Mouse (Mus musculus) kidney, postnatal 0 days (tissue): ENCODE results near the gene Polk. TPM values are rescaled to one million over a fixed set of nuclear protein-coding genes. Genes with fewer than 3 reads are reported as not detected.
A peak's percentile ranks its signal among the peaks of the same experiment; 100 is the strongest.

Experiments used
- ATAC-seq: fragments of 200-750 bp; cut with Nextera tagmentation; replicated peaks from 2 replicates; pipeline ENCODE4 v1.8.0; 2017; ENCODE audit warnings: low read depth, moderate number of reproducible peaks, moderate TSS enrichment, moderate library complexity; ENCODE audit not compliant: low FRiP score
- DNase-seq: peaks from one replicate; pipeline ENCODE4 v3.0.0-alpha.2; 2016; ENCODE audit warnings: low spot score
- H3K27ac ChIP-seq: fragments of 300-500 bp; sonication (generic); 2 replicates; pipeline ENCODE4 v1.5.1; 2014; ENCODE audit warnings: mild to moderate bottlenecking
- H3K27me3 ChIP-seq: fragments of 300-500 bp; sonication (generic); 2 replicates; pipeline ENCODE4 v1.6.1; 2014; ENCODE audit warnings: low read length, mixed read lengths; ENCODE audit not compliant: insufficient read depth
- H3K36me3 ChIP-seq: fragments of 300-500 bp; sonication (generic); 2 replicates; pipeline ENCODE4 v1.6.1; 2014; ENCODE audit warnings: low read length, mixed read lengths; ENCODE audit not compliant: insufficient read depth
- H3K4me1 ChIP-seq: fragments of 300-500 bp; sonication (generic); replicated peaks from 2 replicates; pipeline ENCODE4 v1.6.1; 2014; ENCODE audit warnings: antibody characterized with exemption, low read length, mixed read lengths; ENCODE audit not compliant: insufficient read depth
- H3K4me2 ChIP-seq: fragments of 300-500 bp; sonication (generic); 2 replicates; pipeline ENCODE4 v1.6.1; 2014; ENCODE audit warnings: mild to moderate bottlenecking, low read length, moderate library complexity, mixed read lengths
- H3K4me3 ChIP-seq: fragments of 300-500 bp; sonication (generic); replicated peaks from 2 replicates; pipeline ENCODE4 v1.5.1; 2014; ENCODE audit warnings: low read depth, low read length
- H3K9ac ChIP-seq: fragments of 300-500 bp; sonication (generic); 2 replicates; pipeline ENCODE4 v1.6.1; 2014; ENCODE audit warnings: low read depth, low read length
- H3K9me3 ChIP-seq: fragments of 300-500 bp; sonication (generic); replicated peaks from 2 replicates; pipeline ENCODE4 v1.6.1; 2016; ENCODE audit warnings: low read length, inconsistent platforms, mixed read lengths
- CTCF ChIP-seq: IDR thresholded peaks from 2 replicates; pipeline ENCODE4 v1.5.1; 2016; ENCODE audit warnings: antibody characterized with exemption, low read depth, mild to moderate bottlenecking, moderate library complexity
- WGBS: fragments of 180-500 bp; shearing (Covaris S2); extraction: QIAGEN DNeasy Blood & Tissue Kit; methylation state at CpG from one replicate; pipeline ENCODE4 v1.1.7; 2014; 5-methylcytosine and 5-hydroxymethylcytosine counted together
- polyA plus RNA-seq: library from polyadenylated mRNA; unstranded; fragments of >200 nt; fragmentation: Nextera tagmentation; extraction: Ambion mirVana; gene quantifications from 2 replicates; pipeline ENCODE4 v1.2.1, GENCODE M21; 2015

Gene Polk
- polyA plus RNA-seq, 1 experiment from 2014 or later = 4.1 TPM

DNA sequence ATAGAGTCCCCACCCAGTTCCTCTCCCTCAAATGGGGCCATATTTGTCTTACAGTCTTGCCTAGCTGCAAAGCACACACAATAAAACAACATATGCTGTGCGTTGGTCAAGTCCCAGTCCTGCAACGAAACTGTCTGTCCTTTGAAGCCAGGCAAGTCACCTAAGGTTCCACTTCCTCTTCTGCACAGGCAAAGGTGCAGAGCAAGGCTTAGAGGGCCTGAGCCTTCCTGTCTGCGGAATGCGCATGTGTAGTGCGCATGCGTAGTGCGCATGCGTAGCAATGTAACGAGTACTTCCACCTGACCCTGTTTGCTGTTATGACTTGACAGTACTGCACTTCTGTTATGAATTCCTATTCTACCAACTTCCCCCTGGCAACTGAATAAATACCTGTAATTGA lies 26.1 kb downstream of the Polk start:
- Histone ChIP-seq H3K36me3 (no peaks in the 10 kb centered on the region; the same call in 1 of the 2 replicates), H3K4me1 (no peaks in the 10 kb centered on the region), H3K4me3 (no peak overlapping the region), H3K9ac (no peak overlapping the region), H3K4me2 (no peak overlapping the region), H3K27me3 (no peaks in the 10 kb centered on the region), H3K9me3 (no peaks in the 10 kb centered on the region; the same call in 1 of the 2 replicates), H3K27ac (no peak overlapping the region)
- 94% methylated on average over 9 of the region's 9 CpGs for WGBS
- TF ChIP-seq CTCF = no peak
- no peak for DNase-seq
- ATAC-seq = no peak

DNA sequence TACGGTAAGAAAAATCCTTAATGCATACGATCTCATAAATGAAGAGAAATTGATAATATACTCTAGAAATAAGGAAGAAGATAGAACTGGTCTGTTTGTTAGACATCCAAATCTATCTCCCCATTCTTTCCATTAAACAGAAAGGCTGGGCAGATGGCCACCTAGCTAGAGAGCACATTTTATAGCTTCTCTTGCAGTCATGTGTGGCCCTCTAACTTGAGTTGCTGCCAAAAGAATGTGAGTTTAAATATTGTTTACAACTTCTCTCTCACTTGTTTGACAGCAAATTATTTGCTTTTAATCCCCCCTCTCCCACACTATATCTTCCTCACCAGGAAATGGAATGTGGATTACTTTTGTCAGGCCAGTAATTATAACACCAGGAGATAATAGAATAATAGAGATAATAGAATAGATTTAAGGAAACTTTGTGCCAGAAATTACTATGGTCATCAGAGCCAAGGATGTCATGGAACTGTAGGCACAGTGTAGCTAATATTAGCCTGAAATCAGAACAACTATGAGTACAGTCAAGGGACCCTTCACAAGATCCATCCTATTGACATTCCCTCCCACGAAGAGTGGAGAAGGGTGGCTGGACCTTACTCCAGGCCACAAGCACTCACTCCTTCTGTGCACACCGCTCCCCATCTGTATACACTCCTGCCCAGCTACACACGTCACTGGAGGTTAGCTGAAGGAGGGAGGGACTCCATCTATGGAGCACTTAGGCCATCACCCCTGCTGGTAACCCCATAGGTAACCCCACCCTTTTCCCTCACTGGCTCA lies 28.0 kb downstream of the Polk start:
- peak; percentile 64 for DNase-seq

DNA sequence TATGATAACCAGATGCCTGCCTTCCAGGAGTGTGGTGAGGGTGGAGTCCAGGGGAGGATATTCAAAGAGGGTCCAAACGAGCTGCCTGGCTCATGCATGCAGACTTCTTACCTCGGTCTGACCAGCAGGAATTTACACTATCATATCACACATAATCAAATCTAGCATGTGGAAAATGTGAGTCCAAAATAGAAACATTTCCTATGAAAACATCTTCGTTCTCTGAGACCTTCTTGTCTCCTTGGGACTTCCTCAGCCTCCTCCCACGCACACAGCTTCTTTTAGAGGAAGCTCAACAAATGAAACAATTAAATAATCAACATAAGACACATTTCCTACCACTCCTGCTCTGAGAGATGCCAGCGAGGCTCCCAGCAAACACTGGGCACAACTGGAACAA lies 30.5 kb downstream of the Polk start:
- no peak for TF ChIP-seq CTCF
- H3K4me1 ChIP-seq = no peaks in the 10 kb centered on the region; the same call in 1 of the 2 replicates
- 34% methylated on average over 5 of the region's 5 CpGs for WGBS
- no peaks in the 10 kb centered on the region; the same call in 1 of the 2 replicates for H3K9me3 ChIP-seq
- no peaks in the 10 kb centered on the region for H3K27me3 ChIP-seq
- no peak for ATAC-seq
- H3K27ac ChIP-seq = no peak overlapping the region
- no peak overlapping the region for H3K9ac ChIP-seq
- DNase-seq = peak; percentile 34
- no peak overlapping the region for H3K4me2 ChIP-seq
- no peak overlapping the region for H3K4me3 ChIP-seq
- H3K36me3 ChIP-seq = no peaks in the 10 kb centered on the region; the same call in 1 of the 2 replicates

More for the DNA sequence above, 28.0 kb downstream of the Polk start:
- TF ChIP-seq CTCF = no peak
- 79% methylated on average over 5 of the region's 5 CpGs for WGBS
- Histone ChIP-seq H3K9ac (no peak overlapping the region), H3K4me1 (no peaks in the 10 kb centered on the region; the same call in 1 of the 2 replicates), H3K27ac (no peak overlapping the region), H3K4me2 (no peak overlapping the region), H3K4me3 (no peak overlapping the region), H3K27me3 (no peaks in the 10 kb centered on the region), H3K36me3 (no peaks in the 10 kb centered on the region; the same call in 1 of the 2 replicates), H3K9me3 (no peaks in the 10 kb centered on the region; the same call in 1 of the 2 replicates)
- no peak for ATAC-seq

DNA sequence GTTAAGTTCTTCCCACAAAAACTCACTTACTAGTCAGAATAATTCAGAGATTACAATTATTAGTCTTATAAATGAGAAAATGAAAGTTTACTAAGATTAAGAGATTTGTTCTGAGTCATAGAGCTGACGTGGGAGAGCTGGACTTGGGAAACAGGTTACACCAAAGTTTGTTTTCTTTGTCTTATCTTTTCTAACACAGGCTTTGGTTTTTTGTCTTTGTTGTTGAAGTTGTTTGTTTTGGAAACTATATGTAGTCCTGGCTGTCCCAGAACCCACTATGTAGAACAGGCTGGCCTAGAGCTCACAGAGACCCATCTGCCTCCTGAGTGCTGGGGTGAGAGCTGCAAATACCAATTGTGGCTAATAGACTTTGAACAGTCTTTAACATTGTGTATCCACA lies 31.1 kb downstream of the Polk start:
- TF ChIP-seq CTCF = no peak
- WGBS = 64% methylated on average over 1 of the region's 1 CpGs
- H3K4me1 ChIP-seq = no peaks in the 10 kb centered on the region; the same call in 1 of the 2 replicates
- no peak overlapping the region for H3K27ac ChIP-seq
- no peak overlapping the region for H3K4me3 ChIP-seq
- H3K27me3 ChIP-seq = no peaks in the 10 kb centered on the region
- no peaks in the 10 kb centered on the region; the same call in 1 of the 2 replicates for H3K9me3 ChIP-seq
- DNase-seq = no peak
- no peak overlapping the region for H3K9ac ChIP-seq
- no peak for ATAC-seq
- no peaks in the 10 kb centered on the region; the same call in 1 of the 2 replicates for H3K36me3 ChIP-seq
- H3K4me2 ChIP-seq = no peak overlapping the region

DNA sequence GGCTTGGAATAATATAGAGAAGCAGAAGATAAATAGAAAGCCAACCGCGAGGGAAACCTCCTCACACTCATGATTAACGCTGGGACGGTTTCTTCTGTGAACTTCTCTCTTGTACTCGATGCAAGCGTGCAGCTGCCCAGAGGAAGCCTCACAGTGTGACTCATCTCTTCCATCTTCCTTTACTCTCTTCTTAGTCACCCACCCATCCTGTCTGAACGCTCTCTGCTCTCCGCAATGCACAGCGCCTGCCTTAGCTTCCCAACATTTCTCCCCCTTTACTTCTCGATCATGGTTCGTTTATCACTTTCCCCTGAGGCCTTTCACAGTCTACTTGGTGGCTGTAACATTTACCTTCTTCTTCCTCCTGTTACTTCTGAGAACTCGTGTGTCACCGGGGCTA lies 31.7 kb downstream of the Polk start:
- peak; percentile 15 for DNase-seq
- Histone ChIP-seq H3K27ac (no peak overlapping the region), H3K9me3 (no peaks in the 10 kb centered on the region; the same call in 1 of the 2 replicates), H3K4me1 (no peaks in the 10 kb centered on the region; the same call in 1 of the 2 replicates), H3K36me3 (no peaks in the 10 kb centered on the region), H3K4me2 (no peak overlapping the region), H3K27me3 (no peaks in the 10 kb centered on the region), H3K9ac (no peak overlapping the region), H3K4me3 (no peak overlapping the region)
- TF ChIP-seq CTCF = no peak
- WGBS = 69% methylated on average over 13 of the region's 13 CpGs
- no peak for ATAC-seq

DNA sequence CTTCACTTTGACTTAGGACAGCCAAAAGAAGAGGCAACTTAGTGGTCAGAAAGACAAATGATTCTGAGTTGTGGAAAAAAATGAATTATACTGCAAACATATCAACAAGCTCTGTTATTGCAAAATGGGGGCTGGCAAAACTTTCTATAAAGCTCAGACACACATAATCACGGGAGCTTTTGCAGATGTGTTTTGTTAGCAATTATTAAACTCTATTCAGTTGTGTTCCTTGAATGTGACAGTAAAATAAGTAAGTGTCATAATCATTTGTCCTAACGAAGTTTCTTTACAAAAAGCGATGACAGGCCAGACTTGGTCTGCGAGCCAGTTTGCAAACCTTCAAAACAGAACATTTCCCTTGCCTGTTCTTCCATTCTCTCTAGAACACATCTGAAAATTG lies 34.8 kb downstream of the Polk start:
- Histone ChIP-seq H3K36me3 (no peaks in the 10 kb centered on the region), H3K9me3 (no peaks in the 10 kb centered on the region), H3K27me3 (no peaks in the 10 kb centered on the region), H3K4me1 (no peaks in the 10 kb centered on the region; the same call in 1 of the 2 replicates), H3K4me2 (no peak overlapping the region), H3K4me3 (no peak overlapping the region), H3K9ac (no peak overlapping the region), H3K27ac (no peak overlapping the region)
- WGBS = 86% methylated on average over 4 of the region's 4 CpGs
- no peak for TF ChIP-seq CTCF
- ATAC-seq = no peak
- DNase-seq = no peak
